Mouse (Mus musculus): ENCODE measurements around the gene Adad2.

DNA sequence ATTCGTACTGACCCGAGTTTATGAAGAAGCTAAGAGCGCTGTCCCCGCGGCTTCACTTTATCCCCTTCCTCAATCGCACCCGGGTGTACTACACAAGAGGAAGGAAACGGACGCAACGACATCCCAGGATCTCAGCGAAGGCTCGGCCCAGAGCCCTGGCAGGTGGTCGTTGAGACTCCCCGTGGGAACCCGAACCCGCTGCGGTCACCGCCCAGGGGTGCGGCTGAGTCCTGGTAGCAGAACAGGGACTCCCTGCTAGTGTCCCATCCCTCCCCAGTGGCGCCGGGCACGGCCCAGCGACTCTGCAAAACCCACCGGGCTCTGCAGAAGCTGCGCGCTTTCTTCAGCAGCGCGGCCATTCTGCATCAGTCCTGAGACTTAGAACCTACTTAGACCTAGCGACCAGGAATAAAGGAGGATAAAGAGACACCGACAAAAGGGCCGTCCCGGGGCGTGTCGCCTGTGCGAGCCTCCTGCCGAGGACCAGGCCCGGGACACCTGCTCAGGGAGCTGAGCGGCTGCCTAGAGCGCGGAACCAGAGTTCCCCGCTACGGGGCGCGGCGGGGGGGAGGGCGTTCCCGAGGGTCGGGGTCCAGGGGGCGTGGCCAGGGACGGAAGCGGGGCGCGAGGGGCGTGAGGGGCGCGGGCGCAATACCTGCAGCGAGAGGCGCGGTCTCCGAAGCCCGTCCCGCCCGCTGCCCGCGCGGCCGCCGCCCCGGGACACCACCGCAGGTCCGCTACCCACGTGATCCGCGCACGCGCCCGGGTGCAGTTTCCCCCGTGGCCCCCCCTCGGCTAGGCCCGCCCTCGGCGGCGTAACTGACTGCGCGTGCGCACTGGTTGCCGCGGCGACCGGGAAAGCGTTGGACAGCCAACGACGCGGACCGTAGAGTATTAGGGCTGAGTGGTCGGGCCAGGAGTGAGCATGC, 37.8 kb upstream of the Adad2 start, which contains the start of the genes Hsdl1 and Dnaaf1:
- TF ChIP-seq CTCF (IDR thresholded peaks at IDR 0.05; ENCODE audit: low read depth) (peak; percentile 37; the same call in 1 of the 2 replicates), EP300 (IDR thresholded peaks at IDR 0.05; ENCODE audit: low read depth) (no peak)
